Mouse (Mus musculus) cerebellum, adult 9-11 months (tissue): Measurements from ENCODE around the gene Cachd1.

Experiments
- DNase-seq: peaks from one replicate; pipeline ENCODE4 v3.0.0; 2022

Cachd1 gene

DNA sequence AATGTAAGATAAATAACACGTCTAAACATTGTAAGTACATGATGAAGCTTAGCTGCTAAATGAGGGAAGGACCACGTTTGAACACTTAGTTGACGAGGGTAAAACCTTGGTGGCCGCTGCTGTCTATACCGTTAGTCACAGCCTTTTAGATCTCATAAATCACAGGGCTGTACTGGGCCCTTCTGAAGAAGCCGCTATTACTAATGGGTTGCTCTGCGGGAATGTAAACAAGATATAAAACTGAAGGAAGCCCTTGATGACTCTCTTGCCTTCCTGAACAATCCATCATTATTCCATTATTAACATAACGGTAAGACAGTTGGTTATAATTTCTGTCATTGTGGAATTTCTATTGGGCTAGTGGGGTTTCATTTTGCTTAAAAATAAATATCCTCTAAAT, 102.9 kb downstream of the Cachd1 start:
- no peak for DNase-seq

- DNase-seq = no peak
Measured at GRCm38 (mm10) chr4:100880075-100880474, 103.6 kb downstream of the Cachd1 start.

DNA sequence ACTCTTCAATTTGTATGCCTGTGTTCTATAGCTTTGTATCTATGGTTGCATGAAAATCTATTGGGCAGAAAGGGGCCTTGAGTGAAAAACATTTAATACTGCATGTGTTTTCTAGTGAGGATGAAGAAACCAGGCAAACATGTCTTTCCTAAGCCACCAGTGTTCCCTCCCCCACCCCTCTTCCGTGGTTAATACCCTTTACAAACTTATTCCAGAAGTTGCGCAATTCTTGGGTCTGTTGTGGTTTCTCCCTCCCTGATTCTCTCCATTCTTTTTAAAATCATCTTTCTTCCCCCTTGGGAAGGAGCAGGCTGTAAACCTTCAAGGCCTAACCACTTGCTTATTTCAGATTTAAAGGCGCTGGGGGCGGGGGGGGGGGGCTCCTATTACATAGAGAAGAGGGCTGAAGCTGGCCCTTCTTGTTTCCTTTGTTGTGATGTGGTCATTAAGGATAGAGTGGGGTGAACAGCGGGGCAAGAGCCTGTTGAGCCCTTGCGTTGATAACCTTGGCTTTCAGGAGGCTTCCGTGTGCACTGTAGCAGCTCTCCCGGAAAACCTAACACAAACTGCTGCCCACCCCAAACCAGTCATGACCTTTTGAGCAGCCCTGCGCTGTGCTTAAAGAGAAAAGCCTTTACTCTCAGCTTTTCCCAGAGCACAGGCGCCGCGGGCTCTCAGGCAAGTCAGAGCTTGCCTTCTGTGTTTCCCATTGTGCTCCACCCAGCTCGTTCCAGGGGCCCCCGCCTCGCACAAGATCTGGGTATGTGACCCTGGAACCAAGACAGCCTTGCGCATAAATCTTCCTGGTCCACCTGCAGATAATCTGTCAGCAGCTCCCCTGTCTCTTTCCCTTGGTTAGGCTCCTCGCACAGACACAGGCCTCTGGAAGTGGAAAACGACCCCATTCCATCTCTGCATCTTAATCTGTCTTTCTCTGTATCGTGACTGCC, 109.6 kb downstream of the Cachd1 start:
- DNase-seq = no peak

GRCm38 (mm10) chr4:100886743-100887416, 110.4 kb downstream of the Cachd1 start:
- no peak for DNase-seq

DNA sequence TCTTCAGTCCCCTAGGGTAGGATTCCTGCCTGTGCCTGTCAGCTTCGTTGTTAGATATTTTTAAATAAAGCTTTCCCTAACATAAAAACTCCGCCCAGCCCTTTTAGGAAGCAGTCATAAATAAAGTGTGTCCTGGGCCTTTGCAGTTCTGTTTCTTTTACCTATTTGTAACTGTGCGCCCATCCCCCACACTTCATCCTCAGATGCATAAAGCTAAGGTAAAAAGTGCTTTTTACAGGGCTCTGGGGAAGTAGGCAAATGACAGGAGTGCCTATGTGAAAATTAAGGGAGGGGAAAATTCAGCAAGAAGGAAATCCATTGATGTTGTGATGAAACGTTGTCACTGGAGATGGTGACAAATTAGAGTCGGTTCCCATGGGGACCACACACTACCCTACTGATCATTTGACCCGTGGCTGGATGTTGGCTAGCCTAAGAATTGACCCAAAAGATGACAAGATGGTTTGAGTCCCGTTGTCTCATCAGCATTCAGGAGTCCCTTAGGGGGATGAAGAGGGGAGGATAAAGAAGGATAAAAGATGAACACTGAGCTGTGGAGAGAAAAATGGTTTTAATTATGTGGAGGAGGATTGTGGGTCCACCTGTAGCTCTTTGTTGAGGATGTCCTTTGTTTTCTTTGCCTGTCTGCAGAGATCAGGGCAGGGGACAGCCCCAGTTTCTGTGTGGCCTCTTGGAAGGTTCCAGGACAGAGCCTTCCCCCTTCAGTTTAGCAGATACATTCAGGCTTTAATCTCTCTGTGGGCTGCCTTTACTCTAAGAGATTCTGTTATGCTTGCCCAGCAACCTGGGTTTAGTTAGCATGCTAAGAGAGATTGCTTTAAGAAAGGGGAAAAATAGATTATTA, 113.9 kb downstream of the Cachd1 start:
- no peak for DNase-seq

DNA sequence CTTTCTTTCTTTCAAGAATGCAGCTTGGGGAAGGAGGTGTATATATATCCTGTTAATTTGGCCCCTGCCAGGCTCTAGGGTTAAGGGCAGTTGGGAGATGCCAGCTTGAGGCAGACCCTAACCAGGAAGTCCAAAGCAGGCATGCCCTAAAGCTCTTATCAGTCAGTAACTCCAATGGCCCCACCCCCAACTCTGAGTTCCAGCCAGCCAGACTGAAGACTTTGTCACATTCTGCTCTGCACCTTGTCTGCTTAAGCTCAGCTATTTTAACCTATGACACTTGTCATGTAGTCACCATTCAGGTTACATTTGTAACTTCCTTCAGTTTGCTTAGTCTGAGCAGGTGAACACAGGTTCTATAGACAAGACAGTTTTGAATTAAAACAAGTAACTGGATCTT, 117.3 kb downstream of the Cachd1 start:
- DNase-seq = no peak

GRCm38 (mm10) chr4:100894142-100894541, 117.7 kb downstream of the Cachd1 start:
- no peak for DNase-seq

DNA sequence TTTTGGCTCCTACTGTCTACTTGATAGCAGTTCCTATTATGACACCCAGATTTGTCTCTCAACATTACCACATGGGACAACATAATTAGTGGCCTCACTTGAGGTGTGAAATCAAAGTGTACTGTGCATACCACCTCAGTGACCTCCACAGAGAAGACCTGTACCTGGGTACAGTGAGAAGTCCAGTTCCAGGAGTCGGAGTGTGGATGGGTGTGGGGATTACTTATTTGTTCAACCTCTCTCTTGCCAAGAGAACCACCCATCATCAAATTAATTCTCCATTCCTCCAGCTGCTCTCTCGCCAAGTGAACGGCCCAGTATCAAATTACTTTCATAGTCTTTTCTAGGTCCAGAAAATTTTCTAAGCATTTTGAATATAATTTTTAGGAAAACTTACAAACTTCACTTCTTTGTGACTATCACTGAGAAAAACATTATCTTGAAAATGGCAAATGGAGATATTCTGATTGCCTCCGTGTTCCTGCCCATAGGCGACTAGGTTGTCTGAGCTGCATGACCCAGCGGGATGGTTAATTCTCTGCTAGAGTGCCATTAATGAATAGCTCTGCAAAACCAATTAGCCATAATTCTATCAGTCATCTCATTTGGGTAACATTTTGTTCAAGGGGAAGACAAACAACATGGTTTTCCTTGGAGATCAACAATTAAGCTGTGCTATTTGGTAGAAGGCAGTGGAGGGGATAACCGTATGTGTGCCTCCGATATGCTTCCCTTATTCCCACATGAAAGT, 120.0 kb downstream of the Cachd1 start:
- DNase-seq = no peak

DNA sequence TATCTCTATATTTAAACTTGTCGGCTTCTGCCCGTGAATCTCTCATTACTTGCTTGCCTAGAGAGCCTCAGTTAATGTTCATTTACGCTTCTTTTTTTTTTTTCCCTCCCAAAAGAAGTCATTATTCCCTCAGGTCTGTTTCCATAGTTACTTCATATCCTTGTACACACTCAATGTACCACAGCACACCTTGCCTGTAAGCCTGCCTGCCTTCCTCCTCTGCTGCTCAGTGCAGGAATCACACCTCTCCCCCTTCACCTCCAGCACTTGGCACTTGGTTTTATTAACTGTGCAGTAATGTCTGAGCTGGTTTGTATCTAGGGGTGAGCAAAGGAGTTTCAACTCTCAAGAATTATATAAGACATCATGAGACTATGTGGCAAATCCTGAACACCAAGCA, 121.5 kb downstream of the Cachd1 start:
- no peak for DNase-seq

DNA sequence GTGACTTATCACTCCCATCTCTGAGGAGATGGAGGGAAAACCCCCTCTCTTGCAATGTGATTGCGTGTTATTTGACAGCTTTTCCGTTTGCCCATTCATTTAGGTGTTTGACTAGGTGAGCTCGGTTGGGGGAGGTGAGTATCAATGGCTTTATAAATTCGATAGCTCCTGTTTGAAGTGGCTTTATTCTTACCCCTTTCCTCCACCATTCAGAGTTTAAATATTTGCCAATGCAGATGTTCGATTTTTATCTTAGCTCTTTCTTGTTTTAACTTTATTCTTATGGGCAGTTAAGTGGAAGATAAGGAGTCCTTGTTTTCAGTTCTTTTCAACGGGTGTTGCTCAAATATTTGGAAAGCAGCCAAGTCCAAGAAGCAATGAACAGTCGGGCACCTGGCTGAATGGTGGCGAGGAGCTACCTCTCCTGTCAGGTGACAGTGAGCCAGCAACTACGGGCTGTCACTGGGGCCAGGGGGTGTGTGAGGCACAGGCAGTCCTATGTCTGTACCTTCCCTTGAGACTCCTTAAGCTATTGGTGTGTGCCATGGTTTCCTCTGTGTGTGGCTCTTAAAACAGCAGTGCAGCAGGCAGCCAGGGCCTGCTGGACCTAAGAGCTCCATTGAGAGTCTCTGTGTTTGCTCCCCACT, 133.3 kb downstream of the Cachd1 start:
- DNase-seq = no peak

GRCm38 (mm10) chr4:100910605-100911330, 134.3 kb downstream of the Cachd1 start:
- no peak for DNase-seq

DNA sequence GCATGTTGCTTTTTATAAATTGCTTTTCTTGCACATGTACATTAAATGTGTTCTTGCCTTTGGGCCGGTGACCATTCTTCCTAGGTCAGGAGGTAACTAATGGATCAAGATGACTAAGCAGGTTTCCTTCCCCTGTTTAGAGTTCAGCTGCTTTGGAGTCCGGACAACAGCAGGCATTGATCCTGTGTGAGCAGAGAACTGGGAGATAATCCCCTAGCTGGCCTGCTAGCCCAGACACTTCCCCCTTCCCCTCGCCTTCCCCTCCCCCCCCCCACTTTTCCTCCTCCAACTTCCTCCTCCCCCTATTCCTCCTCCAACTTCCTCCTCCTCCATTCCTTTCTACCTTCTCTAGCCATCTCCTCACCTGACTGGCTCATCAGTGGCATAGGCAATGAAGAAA, 135.2 kb downstream of the Cachd1 start:
- no peak for DNase-seq

GRCm38 (mm10) chr4:100913666-100914065, 137.2 kb downstream of the Cachd1 start:
- no peak for DNase-seq

- DNase-seq = no peak
Measured at GRCm38 (mm10) chr4:100914532-100914931, 138.1 kb downstream of the Cachd1 start.

GRCm38 (mm10) chr4:100915093-100915492, 138.6 kb downstream of the Cachd1 start:
- no peak for DNase-seq

- no peak for DNase-seq
Measured at GRCm38 (mm10) chr4:100917511-100917910, 141.0 kb downstream of the Cachd1 start.

DNA sequence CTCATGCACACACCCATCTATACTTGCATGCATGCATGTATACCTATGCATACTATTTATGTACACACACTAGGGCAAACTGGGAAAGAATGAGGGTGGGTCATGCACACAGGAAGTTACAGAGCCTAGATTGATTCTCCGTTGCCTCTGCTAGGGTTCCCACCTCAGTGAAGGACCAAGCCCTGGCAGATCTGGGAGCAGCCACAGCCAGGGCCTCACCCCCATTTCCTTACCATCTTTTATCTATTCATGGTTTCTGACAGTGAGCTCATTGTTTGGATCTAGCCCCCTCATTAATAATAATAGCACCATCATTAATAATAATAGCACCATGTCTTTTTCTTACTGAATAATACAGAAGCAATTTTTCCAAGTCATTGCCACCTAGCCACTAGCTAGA, 143.9 kb downstream of the Cachd1 start:
- DNase-seq = no peak

DNA sequence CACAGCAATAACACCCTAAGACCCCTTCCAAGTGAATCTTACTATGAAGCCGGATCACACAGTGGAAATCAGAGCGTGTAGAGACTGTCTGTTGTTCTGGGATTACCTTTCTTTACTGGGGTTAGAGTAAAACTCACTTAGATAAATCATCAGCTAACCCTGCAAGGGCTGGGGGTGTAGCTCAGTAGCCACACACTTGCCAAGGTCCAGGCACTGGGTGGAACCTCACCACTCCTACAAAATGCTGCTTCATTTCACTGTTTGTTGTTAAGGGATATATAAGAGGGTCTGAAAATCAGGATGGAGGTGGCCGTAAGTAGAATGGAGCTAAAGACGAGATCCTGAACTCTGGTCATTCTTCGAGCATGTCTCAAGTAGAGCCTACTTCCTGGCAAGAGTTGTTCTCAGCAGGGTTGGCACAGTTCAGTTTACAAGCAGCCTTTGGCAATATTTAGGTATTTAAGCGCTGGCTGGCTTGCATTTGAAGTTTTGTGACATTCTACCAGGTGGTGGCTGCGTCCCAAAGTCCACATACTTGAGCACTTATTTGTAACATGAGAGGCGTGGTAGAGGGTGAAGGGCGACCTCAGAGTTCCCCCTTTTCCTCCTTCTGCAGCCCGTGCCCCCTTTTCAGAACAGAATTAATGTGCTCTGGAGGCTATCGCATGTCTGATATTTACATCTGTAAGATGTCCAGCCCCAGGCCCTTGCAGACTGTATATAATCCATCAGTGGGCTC, 146.5 kb downstream of the Cachd1 start:
- no peak for DNase-seq

DNA sequence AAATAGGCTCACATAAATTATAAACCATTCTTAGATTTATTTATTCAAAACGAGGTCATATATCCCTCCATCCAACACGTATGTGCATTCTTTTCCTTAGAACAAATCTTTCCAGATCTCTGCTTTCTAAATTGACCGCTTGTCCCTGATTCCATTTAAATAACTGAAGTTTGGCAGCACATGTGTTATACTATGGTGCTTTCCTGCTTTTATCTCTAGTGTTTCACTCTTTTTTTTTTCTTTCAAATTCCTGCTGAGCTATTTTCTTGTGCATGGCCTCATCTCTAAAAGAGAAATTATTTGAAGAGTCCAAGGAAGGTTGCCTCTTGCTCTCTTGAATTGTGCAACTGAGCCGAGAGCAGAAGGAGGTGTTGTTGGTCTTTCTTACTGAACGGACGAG, 147.1 kb downstream of the Cachd1 start:
- DNase-seq = no peak

DNA sequence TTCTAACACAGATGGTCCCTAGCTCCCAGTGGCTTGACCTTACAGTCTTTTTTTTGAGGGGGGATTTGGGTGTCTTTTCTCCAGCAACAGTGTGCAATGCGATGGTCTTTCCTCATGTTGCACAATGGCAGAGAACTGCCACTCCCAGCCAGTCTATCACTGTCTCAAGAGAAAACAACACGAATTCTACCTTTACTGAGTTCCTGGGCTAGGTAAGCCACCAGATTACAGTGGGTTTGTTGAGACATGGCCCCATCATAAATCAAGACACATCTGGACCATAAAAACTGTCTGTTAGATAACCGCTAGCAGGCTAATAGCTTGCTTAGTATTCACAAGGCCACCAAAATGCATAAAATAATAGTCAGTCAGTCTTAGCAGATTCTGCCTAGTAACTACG, 147.8 kb downstream of the Cachd1 start:
- no peak for DNase-seq

DNA sequence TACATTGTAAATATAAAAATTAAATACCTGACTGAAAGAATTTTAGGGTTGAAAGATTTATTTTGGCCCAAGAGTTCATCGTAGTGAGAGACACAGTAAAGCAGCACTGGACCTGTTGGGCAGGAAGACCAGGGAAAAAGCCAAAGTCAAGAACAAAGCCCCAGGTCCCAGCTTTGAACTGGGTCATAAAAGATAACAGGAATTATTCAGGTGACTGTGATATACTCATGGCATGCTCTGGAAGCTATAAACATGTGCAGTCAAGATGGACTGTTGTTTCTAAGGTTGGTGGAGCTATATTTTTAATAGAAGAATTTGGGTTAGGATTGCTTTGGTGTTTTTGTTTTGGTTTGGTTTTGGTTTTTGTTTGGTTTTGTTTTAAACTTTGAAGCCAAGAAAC, 148.7 kb downstream of the Cachd1 start:
- DNase-seq = no peak
